Comparison of ENCODE assay signal across 11 mouse cellular contexts in genomic region chr6:39540563-39540962, GRCm38 (mm10). TPM values are rescaled to one million over a fixed set of nuclear protein-coding genes. Genes with fewer than 3 reads are reported as not detected.
A peak's percentile ranks its signal among the peaks of the same experiment; 100 is the strongest.
DNase-seq lines count a peak whose midpoint lies in the region; ATAC-seq and TF ChIP-seq lines count a peak whose summit lies in the region.
"Had no signal": no experiment of that assay in that cellular context is flagged by ENCODE, and none has a peak within 500 bp of the region (broad histone marks: within the 10 kb centered on the region; RNA-seq: fewer than 3 reads in every experiment).

No protein-coding gene starts in this region.

- no peak overlapping the region for H3K9ac ChIP-seq in kidney, embryonic 14.5 days (ENCODE audit: low read depth, low read length)
- H3K9ac ChIP-seq in ES-E14 (ENCODE audit: insufficient read depth, low read depth, low read length, poor library complexity, severe bottlenecking): no peak overlapping the region; the same call in 1 of the 2 replicates
- H3K9ac ChIP-seq in hindbrain, embryonic 15.5 days: no peak overlapping the region

- TF ChIP-seq CTCF in gastrocnemius, adult 2 months (IDR thresholded peaks at IDR 0.05): no peak

- no peak for ATAC-seq in kidney, embryonic 14.5 days (ENCODE audit: low FRiP score, low TSS enrichment)
- ATAC-seq in hindbrain, embryonic 15.5 days (ENCODE audit: low FRiP score, low read depth): no peak

- no peak for DNase-seq in gastrocnemius, adult 2 months
- DNase-seq in gastrocnemius, postnatal 36 days: no peak
- no peak for DNase-seq in kidney, postnatal 4 days
- DNase-seq in ES-E14 (ENCODE audit: low read depth, low spot score): no peak
- no peak for DNase-seq in layer of hippocampus, postnatal 25 days (ENCODE audit: extremely low spot score in 1 of 2, low spot score in 1 of 2)
- no peak for DNase-seq in thymus, postnatal 0 days (ENCODE audit: low spot score)
- DNase-seq: B cell, adult 2 months; heart, postnatal 4 days; thymus, postnatal 25 days had no signal

- no peak overlapping the region for H3K4me3 ChIP-seq in gastrocnemius, adult 2 months
- no peak overlapping the region for H3K4me3 ChIP-seq in kidney, embryonic 14.5 days (ENCODE audit: low read length)
- H3K4me3 ChIP-seq in ES-E14 (ENCODE audit: insufficient read depth in 1 of 2, low read depth in 1 of 2, low read length in 2 of 2, poor library complexity in 1 of 2, severe bottlenecking in 1 of 2): no peak overlapping the region
- no peak overlapping the region for H3K4me3 ChIP-seq in hindbrain, embryonic 15.5 days

- H3K36me3 ChIP-seq in kidney, embryonic 14.5 days (ENCODE audit: control insufficient read depth, insufficient read depth, low read length): no peaks in the 10 kb centered on the region
- no peaks in the 10 kb centered on the region for H3K36me3 ChIP-seq in ES-E14 (ENCODE audit: control insufficient read depth, insufficient read depth, low read length, poor library complexity, severe bottlenecking)
- no peaks in the 10 kb centered on the region for H3K36me3 ChIP-seq in hindbrain, embryonic 15.5 days

- in situ Hi-C loops in ES-E14 (cut with MboI; ENCODE audit: low sequenced_read_pairs in 2 of 2, unreplicated experiment in 2 of 2): no loop called here

- WGBS in kidney, embryonic 14.5 days: 45% methylated on average over 2 of the region's 2 CpGs
- 42% methylated on average over 2 of the region's 2 CpGs for WGBS in hindbrain, embryonic 15.5 days

- intact Hi-C loops in gastrocnemius, adult 2 months (cut with DNase I): no loop called here
- intact Hi-C loops in gastrocnemius, postnatal 36 days (cut with DNase I): no loop called here

- peak overlapping the region; percentile 8; the same call in 1 of the 2 replicates for H3K4me2 ChIP-seq in kidney, embryonic 14.5 days (replicated peaks; ENCODE audit: low read depth, low read length)
- H3K4me2 ChIP-seq in hindbrain, embryonic 15.5 days: no peak overlapping the region

- peaks cover 61% of the 10 kb centered on the region for H3K4me1 ChIP-seq in kidney, embryonic 14.5 days (ENCODE audit: control insufficient read depth, insufficient read depth, low read length)
- peaks cover 15 to 34% of the 10 kb centered on the region in 2 experiments for H3K4me1 ChIP-seq in ES-E14 (ENCODE audit: control insufficient read depth in 2 of 2, insufficient read depth in 2 of 2, low read length in 2 of 2, poor library complexity in 1 of 2)
- peaks cover 62% of the 10 kb centered on the region for H3K4me1 ChIP-seq in hindbrain, embryonic 15.5 days (replicated peaks)

- H3K27me3 ChIP-seq in kidney, embryonic 14.5 days (ENCODE audit: control insufficient read depth, insufficient read depth, low read length): no peaks in the 10 kb centered on the region
- H3K27me3 ChIP-seq in hindbrain, embryonic 15.5 days: no peaks in the 10 kb centered on the region

- H3K27ac ChIP-seq in gastrocnemius, adult 2 months: 0 out of 2 replicates have a peak overlapping the region, but pooled peaks have one; percentile 28
- H3K27ac ChIP-seq in kidney, embryonic 14.5 days (ENCODE audit: low read depth, low read length): peak overlapping the region; percentile 83; the same call in 1 of the 2 replicates
- H3K27ac ChIP-seq in ES-E14 (ENCODE audit: insufficient read depth, low read depth, low read length, poor library complexity, severe bottlenecking): peak overlapping the region; percentile 40; the same call in 1 of the 2 replicates
- H3K27ac ChIP-seq in hindbrain, embryonic 15.5 days (replicated peaks): 0 out of 2 replicates have a peak overlapping the region, but pooled peaks have one; percentile 69

- no peaks in the 10 kb centered on the region for H3K9me3 ChIP-seq in kidney, embryonic 14.5 days (ENCODE audit: control insufficient read depth, low read length)
- no peaks in the 10 kb centered on the region for H3K9me3 ChIP-seq in ES-E14 (ENCODE audit: control insufficient read depth, insufficient read depth, low read depth, low read length)
- H3K9me3 ChIP-seq in hindbrain, embryonic 15.5 days: no peaks in the 10 kb centered on the region

TF ChIP-seq in ES-E14, 5 proteins besides CTCF, POLR2A, EP300 and RAD21:
- TF ChIP-seq MAFK (IDR thresholded peaks at IDR 0.05; ENCODE audit: insufficient read depth, low read depth, low read length) (no peak), ZC3H11A (IDR thresholded peaks at IDR 0.05; ENCODE audit: borderline replicate concordance, low read depth, low read length) (no peak), ZNF384 (IDR thresholded peaks at IDR 0.05; ENCODE audit: low read depth, low read length) (no peak), HCFC1 (IDR thresholded peaks at IDR 0.05; ENCODE audit: borderline replicate concordance, insufficient read depth, low read length) (no peak), CHD2 (IDR thresholded peaks at IDR 0.05; ENCODE audit: low read depth, low read length) (no peak)

RNA-seq across cellular contexts. Expression of gene Dennd2a, which starts 17.1 kb away (rescaled TPM):
- total RNA-seq in gastrocnemius, adult 2 months (2021): 1 to 10 TPM; 3.3 to 4.4 TPM
- total RNA-seq in gastrocnemius, postnatal 36 days (2021): 1 to 10 TPM; 3.0 to 3.2 TPM
- polyA plus RNA-seq in kidney, embryonic 14.5 days (2014; fragmentation: Nextera tagmentation; extraction: Ambion mirVana): 23.3 and 31.8 TPM in 2 replicates
- total RNA-seq in ES-E14 (2012; rRNA removed): 22.1 and 24.8 TPM in 2 replicates
- 18.7 and 25.1 TPM in 2 replicates for polyA plus RNA-seq in hindbrain, embryonic 15.5 days (2015; fragmentation: Nextera tagmentation; extraction: Ambion mirVana)
- 10 to 100 TPM; 32.6 to 33.7 TPM for total RNA-seq in layer of hippocampus, postnatal 25 days (2021)
- 2.1 and 2.6 TPM in 2 replicates for polyA plus RNA-seq in thymus, postnatal 0 days (2015; fragmentation: Nextera tagmentation; extraction: Ambion mirVana)

RNA-seq across cellular contexts. Expression of gene Adck2, which starts 33.1 kb away (rescaled TPM):
- 1 to 10 TPM; 5.3 to 6.2 TPM for total RNA-seq in gastrocnemius, adult 2 months (2021)
- 1 to 10 TPM; 3.9 to 6.9 TPM for total RNA-seq in gastrocnemius, postnatal 36 days (2021)
- polyA plus RNA-seq in kidney, embryonic 14.5 days (2014; fragmentation: Nextera tagmentation; extraction: Ambion mirVana): 13.8 and 24.4 TPM in 2 replicates
- total RNA-seq in ES-E14 (2012; rRNA removed): 11.4 and 18.1 TPM in 2 replicates
- polyA plus RNA-seq in hindbrain, embryonic 15.5 days (2015; fragmentation: Nextera tagmentation; extraction: Ambion mirVana): 41.3 and 47.1 TPM in 2 replicates
- 10 to 100 TPM; 30.1 to 32.8 TPM for total RNA-seq in layer of hippocampus, postnatal 25 days (2021)
- polyA plus RNA-seq in thymus, postnatal 0 days (2015; fragmentation: Nextera tagmentation; extraction: Ambion mirVana): 27.9 and 29.0 TPM in 2 replicates

RNA-seq across cellular contexts. Expression of gene Gm42420, which starts 45.0 kb away (rescaled TPM):
- total RNA-seq in gastrocnemius, adult 2 months (2021): under 1 TPM in 1 of 2 experiments, not detected in 1; 0.66 TPM
- under 1 TPM in 1 of 2 experiments, not detected in 1; 0.64 TPM for total RNA-seq in gastrocnemius, postnatal 36 days (2021)
- polyA plus RNA-seq in kidney, embryonic 14.5 days (2014; fragmentation: Nextera tagmentation; extraction: Ambion mirVana): 2.1 TPM in 1 of 2 replicates, not detected in the other
- not detected in 2 replicates for total RNA-seq in ES-E14 (2012; rRNA removed)
- polyA plus RNA-seq in hindbrain, embryonic 15.5 days (2015; fragmentation: Nextera tagmentation; extraction: Ambion mirVana): 0.59 and 3.5 TPM in 2 replicates
- not detected for total RNA-seq in layer of hippocampus, postnatal 25 days (2021)
- polyA plus RNA-seq in thymus, postnatal 0 days (2015; fragmentation: Nextera tagmentation; extraction: Ambion mirVana): 2.3 and 2.7 TPM in 2 replicates
- total RNA-seq: heart, postnatal 4 days had no signal

RNA-seq across cellular contexts. Expression of gene Ndufb2, which starts 51.8 kb away (rescaled TPM):
- total RNA-seq in gastrocnemius, adult 2 months (2021): 100 to 1,000 TPM; 378 to 498 TPM
- total RNA-seq in gastrocnemius, postnatal 36 days (2021): 100 to 1,000 TPM; 403 to 433 TPM
- 304 and 445 TPM in 2 replicates for polyA plus RNA-seq in kidney, embryonic 14.5 days (2014; fragmentation: Nextera tagmentation; extraction: Ambion mirVana)
- total RNA-seq in ES-E14 (2012; rRNA removed): 109 and 122 TPM in 2 replicates
- 499 and 517 TPM in 2 replicates for polyA plus RNA-seq in hindbrain, embryonic 15.5 days (2015; fragmentation: Nextera tagmentation; extraction: Ambion mirVana)
- total RNA-seq in layer of hippocampus, postnatal 25 days (2021): 100 to 1,000 TPM; 176 to 196 TPM
- polyA plus RNA-seq in thymus, postnatal 0 days (2015; fragmentation: Nextera tagmentation; extraction: Ambion mirVana): 335 and 367 TPM in 2 replicates

Comparison
In these comparisons a context has a peak if more than half of its experiments do, and no peak if none do; other contexts are left out.
1. H3K27ac ChIP-seq: peak in every context shown above with its lines; median percentile 83 in kidney, embryonic 14.5 days; 69 in hindbrain, embryonic 15.5 days; 40 in ES-E14; 28 in gastrocnemius, adult 2 months.